Mouse (Mus musculus) brain, embryonic 18.5 days (tissue): ENCODE measurements around the gene Gorab.

Source experiments
- DNase-seq: peaks from one replicate; pipeline ENCODE4 v3.0.0-alpha.2; 2012; ENCODE audit warnings: low read depth, low spot score

The Gorab gene

DNA sequence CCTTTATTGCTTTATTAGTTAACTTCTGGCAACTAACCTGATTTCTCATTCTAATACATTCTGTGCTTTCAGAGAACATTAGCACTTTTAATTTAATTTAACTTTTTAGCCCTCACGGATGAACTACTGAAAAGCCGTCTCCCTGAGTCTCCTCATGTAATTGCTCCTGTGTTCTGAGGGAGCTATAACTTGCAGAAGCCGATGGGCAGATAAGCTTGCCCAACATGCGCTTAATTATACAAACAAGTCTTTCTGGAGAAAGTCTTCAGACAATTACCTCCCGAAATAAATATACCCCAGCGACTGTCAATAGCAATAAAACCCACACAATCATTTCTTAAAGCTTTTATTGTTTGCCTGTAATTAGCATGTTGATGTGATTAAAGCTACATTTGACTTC lies 45.7 kb downstream of the Gorab start:
- DNase-seq: no peak

DNA sequence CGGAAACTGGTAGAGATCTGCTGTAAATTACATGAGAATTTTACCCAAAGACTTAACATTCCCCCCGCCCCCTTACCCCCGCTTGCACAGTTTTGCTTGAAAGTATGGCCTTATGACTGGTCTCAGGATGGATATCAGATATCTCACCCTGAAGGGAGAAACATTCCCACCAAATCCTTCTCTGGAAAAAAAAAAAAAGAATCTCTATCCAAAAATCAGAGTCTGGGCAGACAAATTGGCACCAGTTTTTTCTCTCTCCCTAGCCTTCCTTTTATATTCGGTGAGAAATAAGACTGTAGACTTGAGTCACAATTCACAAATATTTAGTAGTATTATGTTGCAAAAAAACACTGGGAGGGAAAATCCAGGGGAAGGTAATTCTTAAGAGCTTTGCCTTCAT lies 47.3 kb downstream of the Gorab start:
- no peak for DNase-seq

DNA sequence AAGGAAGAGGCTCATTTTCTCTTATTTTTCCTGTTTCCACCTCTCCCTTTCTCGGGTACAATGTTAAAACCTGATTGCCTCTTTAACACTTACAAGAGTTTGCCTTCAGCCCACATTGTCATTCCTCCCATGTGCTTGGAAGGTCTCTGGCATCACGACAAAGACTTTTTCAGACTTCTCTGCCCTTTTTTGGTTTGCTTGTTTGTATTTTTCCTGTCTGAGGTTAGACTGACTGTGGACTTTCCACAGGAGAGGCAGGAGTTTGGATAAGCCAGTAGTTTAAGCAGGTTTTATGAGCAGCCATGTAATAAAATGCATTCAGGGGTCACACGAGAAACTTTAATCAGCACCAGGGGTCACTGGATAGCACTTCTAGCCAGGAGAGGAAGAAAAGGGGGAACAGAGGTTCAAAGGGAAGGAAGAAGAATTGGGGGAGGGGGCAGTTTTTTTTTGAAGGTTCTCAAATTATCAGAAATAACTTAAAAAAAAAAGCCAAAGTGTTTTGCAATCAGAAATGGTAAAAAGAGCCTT lies 47.8 kb downstream of the Gorab start:
- DNase-seq: no peak

DNA sequence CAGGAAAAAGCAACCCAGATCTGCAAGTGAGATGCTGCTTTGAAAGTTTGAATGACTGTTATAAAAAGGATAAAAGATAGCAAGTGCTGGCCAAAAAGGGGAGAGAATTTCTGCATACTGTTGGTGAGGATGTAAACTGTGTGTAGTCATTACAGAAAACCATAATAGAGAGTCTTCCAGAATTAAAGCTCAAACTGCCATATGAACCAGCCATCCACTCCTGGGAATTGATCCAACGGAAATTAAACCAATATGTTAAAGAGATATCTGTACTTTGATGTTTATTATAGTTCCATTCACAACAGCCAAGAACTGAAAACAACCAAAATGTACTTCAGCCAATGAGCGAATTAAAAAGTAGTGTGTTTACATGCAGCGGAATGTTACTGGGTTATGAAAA lies 52.5 kb downstream of the Gorab start:
- no peak for DNase-seq

DNA sequence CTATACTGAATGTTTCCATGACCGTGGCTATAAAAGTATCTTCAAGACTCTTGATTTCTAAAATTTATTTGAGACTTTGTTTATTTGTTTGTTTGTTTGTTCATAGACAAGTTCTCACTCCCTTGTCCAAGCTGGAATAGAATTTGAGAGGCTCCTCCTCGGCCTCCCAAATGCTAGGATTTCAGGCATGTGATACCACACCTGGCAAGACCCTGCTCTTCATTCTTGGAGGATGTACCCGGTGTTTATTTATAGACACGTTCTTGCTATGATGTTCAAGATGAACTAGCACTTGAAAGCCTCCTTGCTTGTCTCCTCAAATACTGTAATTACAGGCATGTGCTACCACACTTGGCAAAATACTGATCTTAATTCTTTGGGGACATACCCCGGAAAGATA lies 57.9 kb downstream of the Gorab start:
- no peak for DNase-seq

DNA sequence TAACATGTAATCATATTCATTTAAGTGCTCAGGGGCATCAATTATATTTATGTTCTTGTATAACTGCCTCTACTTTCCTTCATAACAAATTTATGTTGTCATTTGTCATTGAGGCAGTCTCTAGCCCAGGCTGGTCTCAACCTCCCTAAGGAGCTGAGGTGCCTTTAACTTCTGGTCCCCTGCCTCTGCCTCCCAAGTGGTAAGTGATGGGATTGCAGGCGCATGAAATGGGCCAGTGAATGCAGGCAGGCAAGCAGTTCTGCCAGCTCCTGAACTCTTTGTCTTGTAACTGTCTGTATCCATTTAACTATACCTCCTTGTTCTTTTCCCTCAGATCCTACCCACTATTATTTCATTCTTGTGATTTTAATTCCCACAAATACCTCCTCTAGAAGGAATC lies 58.5 kb downstream of the Gorab start:
- DNase-seq: no peak

DNA sequence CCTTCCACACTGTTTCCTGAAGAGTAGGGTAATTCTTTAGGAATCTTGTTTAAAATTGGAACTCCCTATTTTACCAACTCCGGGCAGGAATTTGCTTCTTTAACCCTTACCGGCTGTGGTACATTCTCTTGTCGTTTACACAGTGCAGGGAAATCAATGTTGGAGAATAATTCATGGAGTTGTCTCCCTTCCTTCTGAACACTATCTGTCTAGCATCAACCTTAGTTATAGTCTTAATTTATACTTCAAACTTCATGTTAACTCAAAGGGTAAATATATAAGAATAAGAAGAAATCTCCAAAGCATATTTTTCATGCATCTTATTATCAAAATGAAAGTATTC lies 64.3 kb downstream of the Gorab start:
- no peak for DNase-seq

DNA sequence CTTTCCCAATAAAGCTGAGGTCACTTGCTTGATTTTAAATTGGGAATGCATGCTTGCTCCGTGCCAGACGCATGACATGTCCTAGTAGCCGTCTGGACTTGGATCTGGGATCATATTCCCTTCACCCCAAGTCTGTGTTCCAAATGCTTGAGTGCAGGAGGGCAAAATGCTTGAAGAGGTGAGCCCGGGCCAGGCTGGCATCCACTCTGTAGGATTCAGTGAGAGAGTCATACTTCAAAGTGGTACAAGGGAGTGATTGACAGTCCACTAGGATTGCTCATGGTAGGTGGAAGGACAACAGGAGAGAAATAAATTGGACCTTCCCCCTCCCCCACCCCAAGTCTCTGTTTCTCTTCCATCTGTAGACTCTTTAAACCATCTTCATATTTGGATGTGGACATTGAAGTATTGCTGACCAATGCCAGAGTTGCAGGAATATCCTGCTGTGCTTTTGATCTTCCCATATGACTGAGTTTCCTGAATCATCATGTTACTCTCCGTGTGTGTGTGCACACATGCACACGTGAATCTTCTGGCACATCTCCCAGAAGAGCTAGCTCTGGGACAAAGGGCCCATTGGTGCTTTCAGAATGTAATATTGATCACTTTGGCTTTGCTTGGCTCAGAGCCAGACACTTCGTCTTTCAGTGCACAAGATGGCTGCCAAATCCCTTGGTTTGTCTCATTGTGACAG lies 64.8 kb downstream of the Gorab start:
- no peak for DNase-seq

DNA sequence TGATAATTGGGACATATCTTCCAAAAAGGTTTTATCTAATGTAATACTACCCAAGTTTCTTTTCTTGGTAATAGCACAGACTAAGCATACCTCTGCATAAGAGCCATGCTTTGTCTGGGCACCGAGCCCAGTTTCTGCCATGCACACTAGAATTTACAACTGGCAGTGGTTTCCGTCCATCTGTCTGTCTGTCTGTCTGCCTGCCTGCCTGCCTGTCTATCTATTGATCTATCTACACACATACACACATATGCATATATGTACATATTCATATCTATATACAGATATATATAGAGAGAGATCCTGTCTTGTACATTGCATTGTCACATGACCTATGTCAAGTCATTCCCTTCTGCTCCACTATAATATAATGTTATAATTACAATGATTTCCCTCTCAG lies 65.6 kb downstream of the Gorab start:
- DNase-seq: no peak
